Comparison of ENCODE assay signal across 14 mouse cellular contexts in the genomic region with DNA sequence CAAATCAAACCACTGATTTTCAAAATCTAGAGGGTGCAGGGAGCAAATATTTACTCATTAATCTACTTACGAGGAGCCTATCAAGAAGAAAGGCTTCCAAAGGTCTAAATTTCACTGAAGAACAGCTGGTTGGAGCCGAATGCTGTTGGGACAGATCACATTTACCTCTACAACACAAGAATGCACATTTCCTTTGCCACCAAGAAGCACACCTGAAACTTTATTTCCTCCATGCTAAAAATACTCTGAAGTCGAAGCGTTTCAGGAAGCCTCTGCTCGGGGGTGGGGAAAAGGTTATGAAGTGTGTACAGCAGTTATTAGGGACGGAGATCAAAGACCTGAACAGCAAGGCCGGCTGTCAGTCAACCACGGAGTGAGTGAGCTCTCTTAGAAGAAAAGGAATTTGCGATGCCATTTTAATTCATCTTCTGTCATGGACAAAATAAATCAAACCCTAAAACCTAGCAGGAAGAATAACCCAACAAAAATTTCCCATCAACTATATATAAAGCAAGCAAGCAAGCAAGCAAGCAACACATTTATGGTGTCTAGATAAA. TPM values are rescaled to one million over a fixed set of nuclear protein-coding genes. Genes with fewer than 3 reads are reported as not detected.
A peak's percentile ranks its signal among the peaks of the same experiment; 100 is the strongest.
DNase-seq lines count a peak whose midpoint lies in the region; ATAC-seq lines count a peak whose summit lies in the region.
"Had no signal": no experiment of that assay in that cellular context is flagged by ENCODE, and none has a peak within 500 bp of the region (broad histone marks: within the 10 kb centered on the region; RNA-seq: fewer than 3 reads in every experiment).

No protein-coding gene starts in this region.

- no peak for ATAC-seq in kidney, embryonic 15.5 days (replicated peaks; ENCODE audit: low FRiP score)
- no peak for ATAC-seq in midbrain, embryonic 11.5 days (ENCODE audit: low FRiP score)
- ATAC-seq in midbrain, embryonic 14.5 days (ENCODE audit: low FRiP score, low TSS enrichment), result no peak
- ATAC-seq: forebrain, embryonic 16.5 days had no signal

- 0 out of 2 replicates have a peak overlapping the region, but pooled peaks have one; percentile 4 for H3K4me2 ChIP-seq in kidney, embryonic 15.5 days
- no peak overlapping the region for H3K4me2 ChIP-seq in midbrain, embryonic 11.5 days
- H3K4me2 ChIP-seq in midbrain, embryonic 14.5 days (ENCODE audit: low read length), result no peak overlapping the region
- H3K4me2 ChIP-seq: limb, embryonic 13.5 days; liver, embryonic 15.5 days had no signal

- no peak overlapping the region for H3K4me3 ChIP-seq in kidney, embryonic 15.5 days (replicated peaks)
- H3K4me3 ChIP-seq in midbrain, embryonic 11.5 days (ENCODE audit: low read depth, low read length), result no peak overlapping the region
- no peak overlapping the region for H3K4me3 ChIP-seq in midbrain, embryonic 14.5 days (replicated peaks; ENCODE audit: low read depth, low read length)
- H3K4me3 ChIP-seq: limb, embryonic 13.5 days; liver, embryonic 15.5 days; megakaryocyte, embryonic 14.5 days had no signal

- DNase-seq in heart, adult 8-10 months (ENCODE audit: low spot score), result peak; percentile 34
- no peak for DNase-seq in heart, postnatal 36 days
- DNase-seq in kidney, adult 18-20 months, result no peak
- peak; percentile 76 for DNase-seq in midbrain, embryonic 11.5 days (ENCODE audit: low spot score, missing footprints)
- DNase-seq in midbrain, embryonic 14.5 days, result no peak
- DNase-seq in thymus, postnatal 25 days, result no peak
- DNase-seq: adrenal gland, postnatal 10 days; cerebellum, adult 8-10 months; retina, postnatal 1 day had no signal

- no peaks in the 10 kb centered on the region for H3K36me3 ChIP-seq in kidney, embryonic 15.5 days
- no peaks in the 10 kb centered on the region for H3K36me3 ChIP-seq in midbrain, embryonic 11.5 days (ENCODE audit: control insufficient read depth, insufficient read depth, low read length)
- no peaks in the 10 kb centered on the region for H3K36me3 ChIP-seq in midbrain, embryonic 14.5 days (ENCODE audit: control insufficient read depth, insufficient read depth, low read length)
- H3K36me3 ChIP-seq: limb, embryonic 13.5 days; liver, embryonic 15.5 days had no signal

- no peak overlapping the region for H3K9ac ChIP-seq in kidney, embryonic 15.5 days
- no peak overlapping the region for H3K9ac ChIP-seq in midbrain, embryonic 11.5 days (ENCODE audit: low read length)
- H3K9ac ChIP-seq in midbrain, embryonic 14.5 days (replicated peaks; ENCODE audit: low read length), result no peak overlapping the region
- H3K9ac ChIP-seq: limb, embryonic 13.5 days; liver, embryonic 15.5 days had no signal

- peak overlapping the region; percentile 76 for H3K27ac ChIP-seq in kidney, embryonic 15.5 days
- H3K27ac ChIP-seq in midbrain, embryonic 11.5 days (ENCODE audit: low read depth, low read length), result no peak overlapping the region
- no peak overlapping the region for H3K27ac ChIP-seq in midbrain, embryonic 14.5 days (replicated peaks; ENCODE audit: low read depth, low read length)
- H3K27ac ChIP-seq: limb, embryonic 13.5 days; liver, embryonic 15.5 days had no signal

- H3K4me1 ChIP-seq in kidney, embryonic 15.5 days, result peaks cover 19% of the 10 kb centered on the region
- H3K4me1 ChIP-seq in midbrain, embryonic 11.5 days (ENCODE audit: control insufficient read depth, insufficient read depth, low read length), result peaks cover 2% of the 10 kb centered on the region
- no peaks in the 10 kb centered on the region for H3K4me1 ChIP-seq in midbrain, embryonic 14.5 days (ENCODE audit: control insufficient read depth, insufficient read depth, low read length)
- H3K4me1 ChIP-seq: liver, embryonic 15.5 days had no signal

- WGBS in kidney, embryonic 15.5 days, result 21% methylated on average over 9 of the region's 9 CpGs
- WGBS in midbrain, embryonic 11.5 days, result 77% methylated on average over 9 of the region's 9 CpGs
- WGBS in midbrain, embryonic 14.5 days, result 62% methylated on average over 9 of the region's 9 CpGs

- intact Hi-C loops in heart, postnatal 36 days (cut with DNase I), result no loop called here

- no peaks in the 10 kb centered on the region for H3K27me3 ChIP-seq in kidney, embryonic 15.5 days
- H3K27me3 ChIP-seq in midbrain, embryonic 11.5 days (ENCODE audit: control insufficient read depth, insufficient read depth, low read length), result no peaks in the 10 kb centered on the region
- no peaks in the 10 kb centered on the region for H3K27me3 ChIP-seq in midbrain, embryonic 14.5 days (ENCODE audit: control insufficient read depth, insufficient read depth, low read length)
- H3K27me3 ChIP-seq: limb, embryonic 13.5 days; liver, embryonic 15.5 days; megakaryocyte, embryonic 14.5 days had no signal

- no peaks in the 10 kb centered on the region for H3K9me3 ChIP-seq in kidney, embryonic 15.5 days (replicated peaks)
- H3K9me3 ChIP-seq in midbrain, embryonic 11.5 days (ENCODE audit: control insufficient read depth, low read length), result no peaks in the 10 kb centered on the region
- no peaks in the 10 kb centered on the region for H3K9me3 ChIP-seq in midbrain, embryonic 14.5 days (ENCODE audit: control insufficient read depth, low read length)
- H3K9me3 ChIP-seq: limb, embryonic 13.5 days; liver, embryonic 15.5 days; megakaryocyte, embryonic 14.5 days had no signal

RNA-seq across cellular contexts. Expression of gene Ttc7b, which starts 18.6 kb away (rescaled TPM):
- total RNA-seq in heart, adult 8-10 months (2022), result 10 to 100 TPM; 78.8 to 94.4 (median 86.7) TPM
- total RNA-seq in heart, postnatal 36 days (2021), result 10 to 100 TPM; 76.2 to 88.0 TPM
- 4.2 and 4.3 TPM in 2 replicates for polyA plus RNA-seq in kidney, embryonic 15.5 days (2015; fragmentation: Nextera tagmentation; extraction: Ambion mirVana)
- 7.3 and 9.2 TPM in 2 replicates for polyA plus RNA-seq in midbrain, embryonic 11.5 days (2014; fragmentation: Nextera tagmentation; extraction: Ambion mirVana)
- 8.5 and 9.6 TPM in 2 replicates for polyA plus RNA-seq in midbrain, embryonic 14.5 days (2014; fragmentation: Nextera tagmentation; extraction: Ambion mirVana)

Comparison
In these comparisons a context has a peak if more than half of its experiments do, and no peak if none do; other contexts are left out.
1. DNase-seq: peak in heart, adult 8-10 months (single experiment) and midbrain, embryonic 11.5 days (single experiment); none in heart, postnatal 36 days (0 of 2), kidney, adult 18-20 months (single experiment), midbrain, embryonic 14.5 days (single experiment) and thymus, postnatal 25 days (single experiment).